Mouse (Mus musculus): Measurements from ENCODE around the gene Foxi1.

DNA sequence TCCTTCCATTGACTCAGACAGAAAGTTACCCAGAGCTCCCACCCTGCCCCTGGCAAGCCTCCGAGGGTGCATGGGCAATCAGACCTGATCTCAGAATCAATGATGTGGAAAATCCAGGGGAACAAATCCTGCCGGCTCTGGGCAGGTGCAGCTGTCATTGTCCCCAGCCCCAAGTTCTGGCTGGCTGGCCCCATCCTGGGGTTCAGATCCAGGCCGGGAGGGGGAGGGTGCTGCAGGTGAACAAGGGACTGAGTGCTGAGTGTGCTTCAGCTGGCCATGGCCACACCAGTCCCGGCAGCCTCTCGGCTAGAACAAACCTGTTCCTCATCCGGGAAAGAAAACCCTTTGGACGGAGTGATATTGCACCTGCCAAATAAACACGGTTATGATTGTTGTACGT is 49.0 kb downstream of the Foxi1 start:
- TF ChIP-seq CTCF (IDR thresholded peaks at IDR 0.05; ENCODE audit: low read depth) (no peak), EP300 (optimal IDR thresholded peaks at IDR 0.05) (no peak)

Data from stomach, postnatal 0 days (tissue).